Mouse (Mus musculus): ENCODE data around the gene Gtf3c3.

DNA sequence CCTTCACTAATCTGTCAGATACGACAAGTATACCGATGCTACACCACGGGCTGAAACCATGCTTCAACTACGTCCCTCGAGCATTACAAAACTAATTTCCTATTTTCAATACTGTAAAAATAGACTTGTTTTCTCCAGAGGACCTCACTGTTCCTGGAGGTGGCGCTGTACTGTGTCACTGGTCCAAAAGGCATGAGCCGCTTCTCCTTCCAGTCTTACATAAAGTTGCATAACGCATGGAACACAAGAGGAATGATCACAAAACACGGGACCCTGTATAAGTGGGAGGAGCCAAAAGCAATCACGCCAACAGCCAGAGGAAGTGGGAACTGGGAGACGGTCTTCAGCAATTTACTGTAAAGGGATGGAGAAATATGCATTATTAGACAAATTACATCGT is 41.7 kb upstream of the Gtf3c3 start:
- TF ChIP-seq CTCF (IDR thresholded peaks at IDR 0.05; ENCODE audit: low read depth) (no peak), EP300 (IDR thresholded peaks at IDR 0.05; ENCODE audit: low read depth) (no peak)
